Mouse (Mus musculus) kidney, postnatal 10 days (tissue): ENCODE results near the gene Shc4.

ENCODE experiments used
- DNase-seq: peaks from one replicate; pipeline ENCODE4 v3.0.0; 2021; ENCODE audit warnings: mixed read lengths

Gene Shc4

DNA sequence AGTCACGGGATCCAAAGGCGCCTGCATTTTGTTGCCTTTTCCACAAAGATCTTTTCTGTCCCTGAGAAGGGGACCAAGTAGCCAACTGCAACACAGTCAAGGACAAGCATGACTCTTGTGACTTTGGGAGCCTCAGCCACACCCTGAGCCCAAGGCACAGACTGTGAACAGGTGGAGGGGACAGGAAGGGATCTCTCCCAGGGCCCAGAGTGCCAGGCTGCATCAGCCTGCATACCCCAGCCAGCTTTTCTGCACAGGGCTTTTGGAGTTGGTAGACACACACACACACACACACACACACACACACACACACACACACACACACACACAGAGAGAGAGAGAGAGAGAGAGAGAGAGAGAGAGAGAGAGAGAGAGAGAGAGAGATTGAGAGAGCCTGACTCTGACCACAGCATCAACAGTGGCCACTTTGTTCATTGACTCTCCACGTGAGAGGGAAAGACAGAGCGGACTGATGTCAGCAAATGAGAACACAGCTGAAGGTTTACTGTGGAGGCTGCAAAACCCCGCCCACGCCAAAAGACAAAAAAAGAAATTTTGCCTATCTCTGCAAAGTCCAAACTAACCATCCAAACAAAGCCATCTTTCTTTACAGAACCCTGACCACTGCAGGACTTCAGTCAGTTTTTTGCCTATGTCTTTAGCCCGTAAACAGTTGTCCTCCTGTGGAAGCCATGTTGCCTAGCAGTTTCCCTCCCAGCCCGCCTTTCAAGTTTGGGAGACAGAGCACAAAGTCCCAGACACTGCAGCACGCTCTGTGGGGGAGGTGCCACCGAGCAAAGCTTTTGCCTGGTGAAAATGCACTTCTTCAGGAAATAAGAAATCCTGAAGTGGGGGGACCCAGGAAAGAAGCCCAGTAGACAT, 39.1 kb downstream of the Shc4 start:
- peak; percentile 21 for DNase-seq

DNA sequence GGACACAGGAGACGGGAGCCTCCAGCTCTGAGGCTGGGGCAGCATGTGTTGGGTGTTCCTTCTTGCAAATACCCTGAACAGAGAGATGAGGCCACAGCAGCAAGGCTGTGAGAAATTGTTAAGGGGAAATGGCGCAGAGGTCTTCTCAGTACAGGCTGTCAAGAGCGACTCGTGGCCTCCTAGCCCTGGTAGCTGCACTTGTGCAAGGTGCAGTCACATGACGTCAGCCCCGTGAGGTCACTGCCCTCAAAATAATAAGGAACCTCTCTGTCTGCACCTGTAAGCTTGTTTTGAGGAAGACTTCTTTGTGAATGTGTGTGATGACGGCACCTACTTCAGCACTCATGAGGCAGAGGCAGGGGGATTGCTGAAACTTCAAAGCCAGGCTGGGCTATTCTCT, 40.1 kb downstream of the Shc4 start:
- no peak for DNase-seq

DNA sequence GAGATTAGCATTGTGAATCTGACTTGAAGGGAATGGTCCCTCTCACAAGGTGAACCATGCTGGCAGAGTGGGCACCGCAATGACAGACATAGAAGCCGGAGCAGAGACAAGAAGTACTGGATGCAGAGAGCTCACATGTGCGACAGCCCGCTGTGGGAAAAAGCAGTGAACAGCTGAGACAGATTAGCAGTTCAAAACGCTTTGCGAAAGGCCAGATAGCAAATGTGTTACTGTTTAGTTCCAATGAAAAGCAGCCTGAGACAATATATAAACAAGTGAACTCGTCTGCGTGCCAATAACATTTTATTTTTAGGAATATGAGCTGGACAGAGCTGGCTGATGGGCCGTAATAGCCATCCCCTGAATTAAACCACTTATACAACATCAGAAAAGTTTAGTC, 42.1 kb downstream of the Shc4 start:
- peak; percentile 19 for DNase-seq

DNA sequence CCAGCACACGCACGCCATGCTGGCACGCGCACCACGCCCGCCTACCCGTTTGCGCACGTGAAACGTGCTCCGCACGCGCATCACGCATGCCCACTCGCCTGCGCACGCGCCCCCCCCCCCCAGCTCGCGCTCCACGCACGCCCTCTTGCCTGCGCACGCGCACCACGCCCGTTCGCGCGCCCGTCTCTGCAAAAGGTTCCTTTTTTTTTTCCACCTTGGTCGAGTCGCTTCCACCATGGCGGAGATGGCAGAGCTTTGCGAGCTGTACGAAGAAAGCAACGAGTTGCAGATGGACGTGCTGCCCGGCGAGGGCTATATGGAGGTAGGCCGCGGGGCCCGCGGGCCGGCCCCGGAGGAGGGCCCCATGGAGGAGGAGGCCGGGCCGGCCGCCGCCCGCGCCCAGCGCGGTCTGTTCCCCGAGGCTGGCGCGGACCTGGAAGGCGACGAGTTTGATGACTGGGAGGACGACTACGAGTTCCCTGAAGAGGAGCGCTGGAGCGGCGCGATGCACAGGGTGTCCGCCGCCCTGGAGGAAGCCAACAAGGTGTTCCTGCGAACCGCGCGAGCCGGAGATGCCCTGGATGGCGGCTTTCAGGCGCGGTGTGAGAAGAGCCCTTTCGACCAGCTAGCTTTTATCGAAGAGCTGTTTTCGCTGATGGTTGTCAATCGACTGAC, 50.9 kb downstream of the Shc4 start, which contains the start of gene Eid1:
Gene Eid1 (plus strand): TSS at position 139 of the 675 bp plus-strand sequence.
- DNase-seq = peak; percentile 92

DNA sequence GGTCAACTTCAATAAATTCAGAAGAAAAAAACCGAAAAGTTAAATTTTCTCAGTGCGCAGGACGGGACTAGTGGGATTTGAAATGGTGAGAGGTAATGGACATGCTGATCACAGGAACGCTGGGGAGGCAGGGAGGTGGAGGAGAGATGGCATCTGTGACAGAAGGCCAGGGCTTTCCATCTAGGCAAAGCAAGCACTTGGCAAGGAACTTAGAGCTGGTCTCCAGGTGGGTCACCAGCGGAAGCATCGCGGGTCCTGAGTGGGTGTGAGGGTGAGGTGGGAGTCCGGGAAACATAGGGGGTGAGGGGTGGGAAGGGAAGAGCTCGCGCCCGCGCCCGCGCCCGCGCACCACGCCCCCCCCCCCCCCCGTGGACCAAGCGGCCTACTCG, 51.4 kb downstream of the Shc4 start:
- DNase-seq = no peak

DNA sequence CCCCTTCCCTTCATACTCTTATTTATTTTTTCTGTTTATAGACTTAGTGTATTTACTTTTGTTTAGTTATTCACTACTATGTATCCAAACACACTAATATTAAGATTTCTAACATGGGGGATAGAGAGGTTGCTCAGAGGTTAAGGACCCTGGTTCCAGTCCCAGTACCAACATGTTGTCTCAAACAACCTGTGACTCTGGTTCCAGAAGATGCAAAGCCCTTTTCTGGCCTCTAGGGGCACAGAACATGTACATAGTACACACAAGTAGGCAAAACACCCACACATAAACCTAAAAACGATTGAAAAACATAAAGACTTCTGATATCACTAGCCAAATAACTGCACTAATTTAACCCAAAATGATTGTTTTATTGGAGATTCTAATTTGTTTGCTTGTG, 53.1 kb downstream of the Shc4 start:
- DNase-seq = no peak

DNA sequence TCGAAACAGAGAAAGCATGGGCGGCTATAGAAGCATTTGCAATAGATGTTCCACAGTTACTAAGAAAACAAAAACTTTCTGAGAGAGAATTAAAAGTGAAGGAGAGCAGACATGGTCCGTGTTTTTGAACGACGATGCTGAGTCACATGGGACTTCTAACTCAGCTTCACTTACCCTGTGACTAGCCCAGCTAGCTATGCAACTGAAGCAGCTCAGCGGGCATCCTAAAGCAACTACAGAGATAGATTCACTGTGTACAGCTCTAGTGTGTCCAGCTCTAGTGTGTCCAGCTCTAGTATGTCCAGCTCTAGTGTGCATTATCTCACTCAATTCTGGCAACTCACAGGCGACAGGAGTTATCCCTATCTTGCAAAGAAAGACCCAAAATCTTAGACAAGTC, 56.2 kb downstream of the Shc4 start:
- no peak for DNase-seq

DNA sequence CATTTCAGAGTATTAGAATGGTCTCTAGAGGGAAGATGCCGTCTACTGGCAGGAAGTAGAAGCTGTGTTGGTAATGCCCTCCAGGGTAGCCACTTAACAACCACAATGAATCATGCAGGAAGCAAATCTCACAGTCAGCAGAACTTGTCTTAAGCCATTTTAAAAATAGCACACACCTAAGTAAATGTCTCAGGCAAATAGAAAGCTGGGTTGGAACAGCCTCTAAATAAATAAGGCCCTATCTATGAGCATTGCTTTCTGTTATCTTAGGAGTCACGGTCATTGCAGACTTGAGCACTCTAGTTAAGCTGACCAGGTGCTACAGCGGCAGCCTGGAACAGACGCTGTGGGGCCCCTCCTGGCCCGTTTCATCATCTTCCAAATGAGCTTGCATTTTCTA, 56.8 kb downstream of the Shc4 start:
- DNase-seq = no peak

DNA sequence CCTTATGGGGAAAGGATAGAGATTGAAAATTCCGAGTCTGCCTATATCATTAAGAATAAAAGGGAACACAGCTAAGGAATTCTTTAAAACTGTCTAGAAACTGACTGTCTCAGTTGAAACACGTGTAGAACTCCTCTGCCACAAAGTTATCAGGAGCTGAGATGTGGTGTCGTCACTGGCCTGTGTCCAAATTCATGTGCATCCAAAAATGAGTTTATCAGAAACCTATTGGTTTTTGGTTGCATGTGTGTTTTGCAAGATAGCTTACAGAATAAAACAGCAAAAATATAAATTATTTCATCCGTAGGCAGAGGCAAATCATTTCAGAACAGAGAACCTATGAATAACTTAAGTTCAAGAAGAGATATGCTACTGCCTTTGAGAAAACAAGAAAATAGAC, 57.3 kb downstream of the Shc4 start:
- no peak for DNase-seq

DNA sequence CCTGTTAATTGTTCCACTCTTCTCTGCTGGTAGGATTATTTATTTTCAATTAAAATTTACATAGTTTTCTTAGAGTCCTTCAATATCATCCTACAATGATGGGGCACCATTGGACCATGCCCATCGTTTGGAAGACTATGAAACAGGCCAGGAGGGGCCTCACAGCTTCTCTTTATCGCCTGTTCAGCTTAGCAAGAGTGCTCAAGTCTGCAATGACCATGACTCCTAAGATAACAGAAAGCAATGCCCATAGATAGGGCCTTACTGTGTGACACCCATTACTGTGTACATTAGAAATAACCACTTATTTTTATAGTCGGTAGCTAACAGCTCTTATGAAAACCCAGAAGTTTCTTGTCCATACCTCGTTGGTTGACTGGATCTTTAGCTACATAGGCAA, 58.0 kb downstream of the Shc4 start:
- no peak for DNase-seq

DNA sequence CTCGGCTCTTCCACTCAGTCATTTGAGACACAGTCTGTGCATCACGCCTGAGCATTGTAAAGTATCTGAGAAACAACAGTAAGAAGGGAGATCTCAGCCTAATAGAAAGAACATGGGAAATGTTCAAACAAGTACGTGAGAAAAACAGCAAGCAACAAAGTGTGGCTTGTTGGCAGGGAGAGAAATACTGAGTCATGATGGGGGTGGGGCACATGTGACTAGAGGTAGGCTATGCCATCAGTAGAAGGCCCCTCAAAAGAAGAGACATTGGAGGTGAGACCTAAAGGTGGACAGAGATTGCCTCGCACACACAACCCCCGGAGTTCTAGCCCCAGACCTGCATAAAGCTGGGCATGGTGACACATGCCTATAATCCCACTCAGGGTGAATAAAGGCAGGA, 58.7 kb downstream of the Shc4 start:
- no peak for DNase-seq

DNA sequence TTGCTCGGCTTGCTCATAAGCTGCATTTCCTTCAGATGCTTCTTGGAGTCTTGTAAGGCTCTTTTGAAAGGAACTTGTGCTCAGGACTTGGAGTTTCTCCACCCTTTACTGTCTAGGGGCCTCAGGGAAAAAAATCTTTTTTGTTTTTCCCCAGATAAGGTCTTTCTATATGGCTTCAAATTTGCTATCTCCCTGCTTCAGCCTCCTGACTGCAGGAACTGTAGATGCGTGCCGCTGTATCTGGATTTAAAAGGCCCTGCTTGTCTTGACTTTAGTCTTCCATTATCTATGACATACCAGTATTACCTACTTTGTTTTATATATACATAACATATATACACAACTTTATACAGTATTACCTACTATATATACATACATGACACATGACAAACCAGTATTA, 61.4 kb downstream of the Shc4 start:
- DNase-seq = no peak

DNA sequence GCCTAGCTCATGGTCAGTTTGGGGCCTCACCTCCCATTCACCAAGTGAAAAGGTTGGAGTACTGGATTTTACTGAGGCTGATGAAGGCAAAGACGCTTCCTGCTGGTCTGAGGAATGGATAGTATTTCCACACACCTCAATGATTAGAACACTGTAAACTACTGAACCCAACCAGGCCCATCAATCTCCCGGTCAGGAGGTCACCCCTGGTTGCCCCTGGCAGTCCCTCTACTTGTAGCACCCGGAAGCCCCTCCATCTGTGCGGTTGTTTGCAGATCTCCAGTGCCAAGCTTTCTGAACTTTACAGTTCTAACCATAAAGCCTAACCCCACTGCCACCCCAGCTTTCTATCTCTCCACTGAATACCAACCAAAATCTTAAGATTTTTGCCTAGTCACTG, 62.8 kb downstream of the Shc4 start:
- DNase-seq = no peak

DNA sequence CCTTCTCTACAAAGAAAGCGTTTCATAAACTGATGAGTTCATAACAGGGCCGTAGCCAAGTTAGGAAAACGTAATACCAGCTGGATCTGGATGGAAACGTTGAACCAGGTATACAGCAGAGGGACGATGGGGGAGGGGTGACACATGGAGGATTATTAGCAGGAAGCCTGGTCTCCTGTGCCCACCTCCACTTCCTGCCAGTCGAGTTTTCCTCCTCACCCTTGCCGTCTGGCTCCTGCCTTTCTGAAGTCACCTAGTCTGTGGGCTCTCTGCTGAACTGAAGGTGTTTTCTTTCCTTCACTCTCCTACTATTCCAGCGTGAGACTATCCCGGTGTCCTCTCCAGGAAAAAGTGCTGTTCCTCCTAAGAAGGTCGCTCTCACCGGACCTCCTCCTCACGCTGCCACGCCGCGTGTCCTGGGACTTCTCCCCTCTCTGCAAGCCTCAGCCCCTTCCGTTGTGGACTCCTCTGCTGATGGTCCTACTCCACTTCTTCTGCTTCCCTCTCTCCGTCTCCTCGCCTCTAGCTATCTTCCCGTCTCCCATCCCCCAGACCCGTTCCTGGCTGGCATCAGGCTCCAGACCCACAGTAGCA, 63.3 kb downstream of the Shc4 start:
- DNase-seq = peak; percentile 55

DNA sequence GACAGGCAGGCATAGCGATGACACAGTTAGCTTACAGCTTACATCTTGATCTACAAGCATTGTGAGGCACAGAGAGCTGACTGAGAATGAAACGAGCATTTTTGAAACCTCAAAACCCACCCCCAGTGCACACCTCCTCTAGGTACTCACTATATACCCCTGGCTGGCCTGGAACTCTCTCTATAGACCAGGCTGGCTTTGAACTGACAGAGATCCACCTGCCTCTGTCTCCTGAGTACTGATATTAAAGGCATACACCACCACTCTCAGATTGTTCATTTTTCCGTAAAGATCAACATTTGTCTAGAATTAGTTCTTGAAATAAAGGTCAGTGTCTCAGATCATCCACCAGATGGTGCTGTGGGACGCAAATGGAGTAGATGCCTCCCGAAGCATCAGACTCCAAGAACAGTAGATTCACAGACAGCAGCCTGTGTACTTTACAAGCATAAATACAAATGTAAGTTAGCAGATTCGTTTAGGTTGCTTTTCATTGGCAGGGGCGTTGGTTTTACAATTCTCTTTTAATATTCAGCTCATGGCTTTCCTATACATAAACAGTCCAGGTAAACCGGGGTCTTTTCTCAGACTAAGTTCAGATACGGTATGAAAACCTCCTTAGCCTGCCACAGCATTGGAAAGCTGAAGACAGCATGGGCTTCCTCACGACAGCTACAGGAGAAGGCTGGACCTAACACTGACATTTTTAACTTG, 64.0 kb downstream of the Shc4 start:
- peak; percentile 79 for DNase-seq

DNA sequence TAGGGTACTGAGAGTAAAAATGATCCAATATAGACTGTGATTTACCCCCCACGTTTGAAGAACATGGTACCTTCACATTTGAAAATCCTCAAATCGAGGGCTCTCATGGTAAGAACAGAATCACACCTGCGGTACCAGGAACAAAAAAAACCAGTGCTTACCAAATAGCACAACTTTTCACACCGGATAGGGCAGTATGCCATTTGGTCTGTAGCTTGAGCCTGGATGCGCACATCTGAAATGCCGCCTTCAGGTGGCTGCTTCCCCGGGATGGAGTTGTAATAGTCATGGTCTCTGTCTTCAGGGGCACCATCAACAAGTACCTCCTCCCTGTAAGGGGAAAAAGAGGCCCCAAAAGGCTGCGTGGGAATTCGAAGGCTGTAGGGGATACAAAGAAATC, 68.6 kb downstream of the Shc4 start:
- DNase-seq = no peak

DNA sequence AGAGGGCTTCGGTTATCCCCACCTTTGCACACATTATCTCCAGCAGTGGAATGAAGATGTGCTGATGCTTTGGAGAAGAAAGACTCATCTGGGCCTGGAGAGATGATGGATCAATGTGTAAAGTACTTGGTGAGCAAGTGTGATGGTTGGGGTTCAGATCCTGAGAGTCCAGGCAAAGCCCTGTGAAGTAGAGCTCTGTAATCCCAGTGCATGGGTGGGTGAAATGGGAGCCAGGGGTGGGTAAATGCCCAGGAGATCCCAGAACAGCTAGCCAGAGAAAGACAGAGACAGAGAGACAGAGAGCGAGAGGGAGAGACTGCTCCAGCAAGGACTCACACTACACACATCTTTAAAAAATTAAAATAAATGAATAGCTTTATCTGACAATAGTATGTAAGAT, 70.7 kb downstream of the Shc4 start:
- no peak for DNase-seq

DNA sequence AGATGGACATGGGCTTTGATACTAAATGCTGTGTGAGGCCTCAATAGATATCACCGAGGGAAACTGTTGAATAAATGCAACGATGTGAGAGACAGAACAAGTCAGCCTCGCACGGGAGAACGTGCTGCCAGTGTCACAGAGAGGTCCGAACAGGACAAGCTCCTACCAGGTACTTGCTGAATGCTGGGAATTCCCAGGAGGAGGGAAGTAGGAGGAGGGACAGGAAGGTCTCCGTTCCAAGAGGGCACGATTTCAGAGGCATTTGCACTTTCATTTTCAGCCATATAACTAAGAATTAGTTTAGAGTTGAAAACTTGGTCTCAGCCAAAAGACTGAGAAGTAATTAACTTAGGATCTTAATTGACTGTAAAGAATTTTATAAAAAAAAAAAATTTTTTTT, 72.4 kb downstream of the Shc4 start:
- DNase-seq = no peak

DNA sequence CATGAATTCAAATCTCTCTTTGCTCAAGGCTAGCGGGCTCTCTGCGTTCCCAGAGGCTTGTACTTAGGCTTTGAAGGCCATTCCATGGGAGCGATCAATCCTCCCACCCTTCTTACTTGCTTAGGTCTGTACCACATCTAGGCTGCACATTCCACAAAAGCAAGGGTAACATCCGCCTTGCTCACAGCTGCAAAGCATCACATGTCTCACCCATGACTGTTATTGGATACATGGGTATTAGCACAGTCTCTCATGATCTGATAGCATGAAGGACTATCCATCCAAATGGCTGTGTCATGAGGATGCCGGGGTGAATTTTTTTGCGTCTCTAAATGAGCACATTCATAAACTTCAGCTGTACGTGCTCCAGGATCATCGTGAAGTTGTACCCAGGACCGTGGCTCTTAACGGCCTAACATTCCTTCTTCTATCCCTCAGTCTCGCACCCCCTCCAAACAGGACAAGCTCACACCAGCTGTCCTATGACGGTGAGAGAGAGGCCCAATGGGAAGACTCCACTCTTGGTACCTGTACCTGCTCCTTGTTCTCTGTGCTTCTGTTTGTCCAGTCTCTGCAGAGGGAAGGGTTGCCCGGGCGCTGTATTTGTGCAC, 73.1 kb downstream of the Shc4 start:
- DNase-seq = peak; percentile 35

DNA sequence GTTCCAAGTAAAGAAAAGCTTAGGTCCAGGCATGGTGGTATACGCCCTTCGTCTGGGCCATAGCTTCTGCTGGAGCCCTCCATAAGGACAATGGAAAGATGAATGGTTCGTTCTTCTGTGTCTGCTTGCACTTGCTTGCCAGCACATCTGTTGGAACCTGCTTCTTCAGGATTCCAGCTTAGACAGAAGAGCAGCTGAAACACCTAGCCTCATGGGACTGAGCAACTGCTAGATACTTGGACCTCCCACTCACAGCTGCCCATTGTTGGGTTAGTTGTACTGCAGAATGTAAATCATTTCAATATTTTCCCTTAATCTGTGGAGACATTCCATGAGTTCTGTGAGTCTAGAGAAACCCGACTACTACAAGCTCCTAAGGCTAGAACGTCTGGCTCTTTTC, 73.9 kb downstream of the Shc4 start:
- no peak for DNase-seq

DNA sequence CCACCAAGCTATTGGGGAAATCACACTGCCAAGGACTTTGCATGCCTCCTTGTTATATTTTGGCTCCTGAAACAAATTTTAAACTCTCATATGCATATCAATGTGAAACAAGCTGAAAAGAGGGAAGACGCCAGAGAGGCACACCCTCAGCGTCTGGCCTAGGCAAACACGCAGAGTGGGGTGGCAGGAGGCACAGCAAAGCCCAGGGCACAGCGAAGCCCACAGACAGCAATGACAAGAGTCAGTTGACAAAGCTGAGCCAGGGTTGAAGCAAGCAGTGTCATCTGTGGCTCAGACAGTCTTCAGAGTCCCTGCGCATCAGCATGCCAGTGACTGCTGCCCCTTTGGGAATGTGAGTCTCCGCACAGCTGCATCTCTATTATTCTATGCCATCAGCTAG, 79.0 kb downstream of the Shc4 start:
- no peak for DNase-seq

DNA sequence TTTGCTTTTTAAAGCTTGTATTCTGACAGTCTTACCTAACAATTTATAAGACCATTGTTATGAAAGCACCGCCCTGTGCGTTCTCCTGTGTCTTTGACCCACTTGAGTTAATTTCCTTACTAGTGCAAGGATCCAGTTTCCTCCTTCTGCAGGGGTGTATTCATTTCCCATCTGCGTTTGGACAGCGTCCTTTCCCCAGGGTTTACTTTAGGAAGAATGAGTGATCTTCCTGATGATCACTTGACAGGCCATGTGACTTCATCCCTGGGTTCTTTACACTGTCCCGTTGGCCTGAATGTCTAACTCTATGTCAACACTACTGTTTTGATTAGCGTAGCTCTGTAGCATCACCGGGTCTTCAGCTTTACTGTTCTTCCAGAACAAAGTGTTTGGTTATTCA, 86.6 kb downstream of the Shc4 start:
- no peak for DNase-seq

DNA sequence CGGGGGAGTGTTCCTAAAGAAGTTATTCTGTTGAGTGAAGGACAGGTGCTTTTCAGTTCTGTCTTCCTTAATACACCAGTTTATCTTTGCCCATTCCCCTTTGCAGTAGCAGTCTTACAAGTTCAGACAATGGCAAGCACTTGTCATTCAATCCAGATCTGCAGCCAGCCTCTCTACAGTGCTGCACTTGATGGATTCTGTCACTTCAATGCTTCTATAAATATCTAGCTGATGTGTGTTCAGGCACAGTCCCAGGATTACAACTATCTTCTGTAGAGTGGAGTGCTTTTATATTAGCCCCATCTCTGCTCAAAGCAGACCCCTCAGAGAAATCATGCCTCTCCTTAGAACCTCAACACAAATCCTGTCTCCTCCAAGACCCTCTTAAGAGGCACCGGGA, 93.9 kb downstream of the Shc4 start:
- no peak for DNase-seq
